Mouse (Mus musculus) intestine, embryonic 14.5 days (tissue): ENCODE results near the gene Glra1. TPM values are rescaled to one million over a fixed set of nuclear protein-coding genes. Genes with fewer than 3 reads are reported as not detected.
A peak's percentile ranks its signal among the peaks of the same experiment; 100 is the strongest.

Experiments used
- ATAC-seq: fragments of 200-750 bp; cut with Nextera tagmentation; replicated peaks from 2 replicates; pipeline ENCODE4 v1.8.0; 2017; ENCODE audit warnings: low read depth, moderate number of reproducible peaks, moderate TSS enrichment, moderate library complexity; ENCODE audit not compliant: low FRiP score, low TSS enrichment
- DNase-seq: peaks from one replicate; pipeline ENCODE4 v3.0.0-alpha.2; 2018; ENCODE audit warnings: low spot score
- H3K27ac ChIP-seq: fragments of 300-500 bp; sonication (generic); 2 replicates; pipeline ENCODE4 v1.5.1; 2014; ENCODE audit warnings: low read depth, mild to moderate bottlenecking, control low read depth
- H3K27me3 ChIP-seq: fragments of 300-500 bp; sonication (generic); replicated peaks from 2 replicates; pipeline ENCODE4 v1.6.1; 2014; ENCODE audit warnings: low read length, control low read depth; ENCODE audit not compliant: control insufficient read depth, insufficient read depth
- H3K36me3 ChIP-seq: fragments of 300-500 bp; sonication (generic); 2 replicates; pipeline ENCODE4 v1.6.1; 2014; ENCODE audit warnings: low read length, control low read depth; ENCODE audit not compliant: control insufficient read depth, insufficient read depth
- H3K4me1 ChIP-seq: fragments of 300-500 bp; sonication (generic); replicated peaks from 2 replicates; pipeline ENCODE4 v1.6.1; 2014; ENCODE audit warnings: low read length, control low read depth, mixed read lengths; ENCODE audit not compliant: control insufficient read depth, insufficient read depth
- H3K4me2 ChIP-seq: fragments of 300-500 bp; sonication (generic); 2 replicates; pipeline ENCODE4 v1.6.1; 2014; ENCODE audit warnings: low read length
- H3K4me3 ChIP-seq: fragments of 300-500 bp; sonication (generic); 2 replicates; pipeline ENCODE4 v1.5.1; 2014; ENCODE audit warnings: low read depth, low read length, control low read depth, mixed read lengths
- H3K9ac ChIP-seq: fragments of 300-500 bp; sonication (generic); 2 replicates; pipeline ENCODE4 v1.6.1; 2014; ENCODE audit warnings: mild to moderate bottlenecking, low read length
- H3K9me3 ChIP-seq: fragments of 300-500 bp; sonication (generic); 2 replicates; pipeline ENCODE4 v1.6.1; 2016; ENCODE audit warnings: low read length, control low read depth; ENCODE audit not compliant: control insufficient read depth
- WGBS: fragments of 180-500 bp; shearing (Covaris S2); extraction: QIAGEN DNeasy Blood & Tissue Kit; methylation state at CpG from one replicate; pipeline ENCODE4 v1.1.7; 2014; 5-methylcytosine and 5-hydroxymethylcytosine counted together
- polyA plus RNA-seq: library from polyadenylated mRNA; unstranded; fragments of >200 nt; fragmentation: Nextera tagmentation; extraction: Ambion mirVana; gene quantifications from 2 replicates; pipeline ENCODE4 v1.2.1, GENCODE M21; 2014

Glra1 gene
- polyA plus RNA-seq, 1 experiment from 2014 or later, result not detected

GRCm38 (mm10) chr11:55501955-55502531 is 106.0 kb downstream of the Glra1 start:
- Histone ChIP-seq H3K27me3 (no peaks in the 10 kb centered on the region), H3K4me2 (no peak overlapping the region), H3K4me3 (no peak overlapping the region), H3K27ac (no peak overlapping the region), H3K9me3 (no peaks in the 10 kb centered on the region), H3K36me3 (peaks cover 64% of the 10 kb centered on the region), H3K4me1 (no peaks in the 10 kb centered on the region), H3K9ac (no peak overlapping the region)
- 87% methylated on average over 8 of the region's 8 CpGs for WGBS
- ATAC-seq (no peak), DNase-seq (no peak)

GRCm38 (mm10) chr11:55497885-55498284 is 110.1 kb downstream of the Glra1 start:
- Histone ChIP-seq H3K27me3 (no peaks in the 10 kb centered on the region), H3K27ac (no peak overlapping the region), H3K9me3 (no peaks in the 10 kb centered on the region), H3K4me1 (no peaks in the 10 kb centered on the region), H3K4me2 (no peak overlapping the region), H3K36me3 (peaks cover 98% of the 10 kb centered on the region), H3K4me3 (no peak overlapping the region), H3K9ac (no peak overlapping the region)
- peak; percentile 62 for DNase-seq
- ATAC-seq, result peak; percentile 45; the same call in 1 of the 2 replicates
- 45% methylated on average over 5 of the region's 5 CpGs for WGBS

- ATAC-seq (no peak), DNase-seq (no peak)
- Histone ChIP-seq H3K4me2 (no peak overlapping the region), H3K9ac (no peak overlapping the region), H3K27me3 (no peaks in the 10 kb centered on the region), H3K27ac (no peak overlapping the region), H3K4me3 (no peak overlapping the region), H3K4me1 (no peaks in the 10 kb centered on the region), H3K9me3 (no peaks in the 10 kb centered on the region), H3K36me3 (peaks cover 98% of the 10 kb centered on the region)
- 88% methylated on average over 6 of the region's 6 CpGs for WGBS
Observed at GRCm38 (mm10) chr11:55496158-55496557, 111.8 kb downstream of the Glra1 start.

GRCm38 (mm10) chr11:55485443-55485842 is 122.6 kb downstream of the Glra1 start:
- Histone ChIP-seq H3K9ac (no peak overlapping the region), H3K27ac (no peak overlapping the region), H3K9me3 (no peaks in the 10 kb centered on the region), H3K4me3 (no peak overlapping the region), H3K4me2 (no peak overlapping the region), H3K36me3 (peaks cover 73% of the 10 kb centered on the region), H3K27me3 (no peaks in the 10 kb centered on the region), H3K4me1 (no peaks in the 10 kb centered on the region)
- no peak for ATAC-seq
- 95% methylated on average over 7 of the region's 7 CpGs for whole genome bisulfite sequencing
- no peak for DNase-seq

GRCm38 (mm10) chr11:55473219-55473618 is 134.8 kb downstream of the Glra1 start:
- WGBS, result 83% methylated on average over 3 of the region's 3 CpGs
- DNase-seq (no peak), ATAC-seq (no peak)
- Histone ChIP-seq H3K27me3 (no peaks in the 10 kb centered on the region), H3K9ac (no peak overlapping the region), H3K36me3 (peaks cover 33% of the 10 kb centered on the region), H3K4me3 (no peak overlapping the region), H3K9me3 (no peaks in the 10 kb centered on the region), H3K4me1 (peaks cover 20% of the 10 kb centered on the region), H3K27ac (no peak overlapping the region), H3K4me2 (0 out of 2 replicates have a peak overlapping the region, but pooled peaks have one; percentile 15)

- no peak for ATAC-seq
- DNase-seq, result no peak
Observed at GRCm38 (mm10) chr11:55471467-55471866, 136.5 kb downstream of the Glra1 start.

GRCm38 (mm10) chr11:55470761-55471160 is 137.2 kb downstream of the Glra1 start:
- Histone ChIP-seq H3K9me3 (no peaks in the 10 kb centered on the region), H3K4me3 (peak overlapping the region; percentile 98), H3K36me3 (peaks cover 23% of the 10 kb centered on the region; the same call in 1 of the 2 replicates), H3K27ac (no peak overlapping the region), H3K4me2 (peak overlapping the region; percentile 89), H3K4me1 (peaks cover 24% of the 10 kb centered on the region), H3K27me3 (no peaks in the 10 kb centered on the region), H3K9ac (peak overlapping the region; percentile 98)
- DNase-seq (no peak), ATAC-seq (no peak)
- 43% methylated on average over 8 of the region's 8 CpGs for WGBS

More at GRCm38 (mm10) chr11:55471467-55471866, 136.5 kb downstream of the Glra1 start:
- peaks cover 24% of the 10 kb centered on the region for H3K4me1 ChIP-seq
- peak overlapping the region; percentile 98 for H3K4me3 ChIP-seq
- no peak overlapping the region for H3K27ac ChIP-seq
- no peaks in the 10 kb centered on the region for H3K9me3 ChIP-seq
- 92% methylated on average over 7 of the region's 7 CpGs for WGBS
- H3K36me3 ChIP-seq, result peaks cover 29% of the 10 kb centered on the region; the same call in 1 of the 2 replicates
- peak overlapping the region; percentile 98; the same call in 1 of the 2 replicates for H3K9ac ChIP-seq
- no peaks in the 10 kb centered on the region for H3K27me3 ChIP-seq
- H3K4me2 ChIP-seq, result peak overlapping the region; percentile 89

- Histone ChIP-seq H3K4me1 (peaks cover 24% of the 10 kb centered on the region), H3K27me3 (no peaks in the 10 kb centered on the region), H3K36me3 (peaks cover 20% of the 10 kb centered on the region; the same call in 1 of the 2 replicates), H3K4me3 (peak overlapping the region; percentile 98), H3K9ac (peak overlapping the region; percentile 98), H3K4me2 (peak overlapping the region; percentile 89), H3K9me3 (no peaks in the 10 kb centered on the region), H3K27ac (peak overlapping the region; percentile 89)
- DNase-seq (peak; percentile 74), ATAC-seq (no peak; the same call in 1 of the 2 replicates)
- WGBS, result under 1% methylated on average over 43 of the region's 46 CpGs
Observed at GRCm38 (mm10) chr11:55469923-55470691, 137.9 kb downstream of the Glra1 start.
